Mouse (Mus musculus) stomach, postnatal 0 days (tissue): ENCODE data around the gene Igfbp1. TPM values are rescaled to one million over a fixed set of nuclear protein-coding genes. Genes with fewer than 3 reads are reported as not detected.

Experiments used
- ATAC-seq: fragments of 200-750 bp; cut with Nextera tagmentation; 2 replicates; pipeline ENCODE4 v1.8.0; 2017; ENCODE audit not compliant: low FRiP score, low TSS enrichment
- DNase-seq: peaks from one replicate; pipeline ENCODE4 v3.0.0-alpha.2; 2016; ENCODE audit warnings: low spot score
- H3K27ac ChIP-seq: fragments of 300-500 bp; sonication (generic); replicated peaks from 2 replicates; pipeline ENCODE4 v1.5.1; 2014; ENCODE audit warnings: mild to moderate bottlenecking, control low read depth
- H3K27me3 ChIP-seq: fragments of 300-500 bp; sonication (generic); 2 replicates; pipeline ENCODE4 v1.6.1; 2014; ENCODE audit warnings: low read length; ENCODE audit not compliant: control insufficient read depth, insufficient read depth
- H3K36me3 ChIP-seq: fragments of 300-500 bp; sonication (generic); 2 replicates; pipeline ENCODE4 v1.6.1; 2014; ENCODE audit warnings: low read length, mixed read lengths; ENCODE audit not compliant: control insufficient read depth, insufficient read depth
- H3K4me1 ChIP-seq: fragments of 300-500 bp; sonication (generic); replicated peaks from 2 replicates; pipeline ENCODE4 v1.6.1; 2014; ENCODE audit warnings: antibody characterized with exemption; ENCODE audit not compliant: control insufficient read depth, insufficient read depth
- H3K4me2 ChIP-seq: fragments of 300-500 bp; sonication (generic); replicated peaks from 2 replicates; pipeline ENCODE4 v1.6.1; 2014; ENCODE audit warnings: low read depth, mild to moderate bottlenecking, control low read depth, moderate library complexity
- H3K4me3 ChIP-seq: fragments of 300-500 bp; sonication (generic); 2 replicates; pipeline ENCODE4 v1.5.1; 2014; ENCODE audit warnings: low read depth, low read length, control low read depth
- H3K9ac ChIP-seq: fragments of 300-500 bp; sonication (generic); 2 replicates; pipeline ENCODE4 v1.6.1; 2014; ENCODE audit warnings: mild to moderate bottlenecking, low read length, control low read depth, mixed read lengths
- H3K9me3 ChIP-seq: fragments of 300-500 bp; sonication (generic); 2 replicates; pipeline ENCODE4 v1.6.1; 2016; ENCODE audit warnings: low read length; ENCODE audit not compliant: control insufficient read depth
- CTCF ChIP-seq: IDR thresholded peaks from 2 replicates; pipeline ENCODE4 v1.5.1; 2016; ENCODE audit warnings: antibody characterized with exemption, low read depth, mild to moderate bottlenecking, moderate library complexity
- EP300 ChIP-seq: optimal IDR thresholded peaks from 2 replicates; pipeline ENCODE3; 2016; ENCODE audit warnings: antibody characterized with exemption
- WGBS: fragments of 180-500 bp; shearing (Covaris S2); extraction: QIAGEN DNeasy Blood & Tissue Kit; methylation state at CpG from one replicate; pipeline ENCODE4 v1.1.7; 2014; 5-methylcytosine and 5-hydroxymethylcytosine counted together
- polyA plus RNA-seq: library from polyadenylated mRNA; unstranded; fragments of >200 nt; fragmentation: Nextera tagmentation; extraction: Ambion mirVana; gene quantifications from 2 replicates; pipeline ENCODE4 v1.2.1, GENCODE M21; 2015

Igfbp1 gene
- polyA plus RNA-seq, 1 experiment from 2014 or later, result 2.3 TPM

DNA sequence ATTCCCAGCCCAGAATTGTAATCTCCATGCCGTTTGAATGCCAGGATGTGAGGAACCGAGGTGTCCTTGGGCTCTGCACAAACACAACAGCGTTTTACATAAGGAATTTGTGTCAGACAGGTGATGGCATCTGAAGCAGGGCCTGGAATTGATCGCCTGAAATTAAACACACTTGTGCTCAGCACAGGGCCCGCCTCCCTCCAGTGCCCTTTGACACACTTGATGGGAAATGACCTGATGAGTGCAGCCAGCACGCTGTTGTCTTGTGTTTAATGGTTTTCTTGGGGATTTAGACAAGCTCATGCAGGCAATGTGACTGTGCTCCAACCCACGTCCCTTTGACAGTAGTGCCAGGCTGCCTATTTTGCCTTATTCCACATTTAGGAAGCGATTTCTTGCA lies 10.1 kb upstream of the Igfbp1 start:
- Histone ChIP-seq H3K4me3 (no peak overlapping the region), H3K36me3 (no peaks in the 10 kb centered on the region), H3K4me1 (no peaks in the 10 kb centered on the region), H3K9me3 (no peaks in the 10 kb centered on the region), H3K27me3 (no peaks in the 10 kb centered on the region), H3K27ac (no peak overlapping the region), H3K9ac (no peak overlapping the region), H3K4me2 (no peak overlapping the region)
- no peak for DNase-seq
- no peak for ATAC-seq
- no peak for TF ChIP-seq CTCF
- no peak for TF ChIP-seq EP300
- 59% methylated on average over 8 of the region's 8 CpGs for WGBS

DNA sequence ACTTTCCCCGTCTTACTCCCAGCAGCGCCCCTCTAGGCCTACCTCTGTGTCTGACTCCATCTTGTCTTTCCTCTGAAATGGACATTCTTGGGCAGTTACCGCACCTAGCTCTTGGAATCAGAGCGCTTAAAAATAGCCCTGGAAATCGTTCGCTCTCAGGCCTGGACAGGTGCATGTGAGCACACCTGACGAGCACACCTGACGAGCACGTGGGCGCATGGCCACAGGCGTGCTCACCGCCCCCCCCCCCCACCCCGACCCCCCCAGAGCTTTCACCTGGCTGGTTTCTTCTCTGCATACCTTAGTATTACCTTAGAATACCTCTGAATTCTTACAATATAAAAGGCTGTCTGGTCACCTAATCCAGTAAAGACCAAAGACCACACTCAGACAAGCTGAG lies 9.1 kb upstream of the Igfbp1 start, which contains the start of gene Gm11985:
TSS of gene Gm11985 (minus strand) at position 101 of the 400 bp plus-strand sequence.
- no peak within 1 kb of the TSS for H3K4me3 ChIP-seq
- H3K4me1 ChIP-seq, result no peaks in the 10 kb centered on the region
- no peak within 1 kb of the TSS for H3K4me2 ChIP-seq
- ATAC-seq (no peak), DNase-seq (no peak)
- TF ChIP-seq CTCF (no peak), EP300 (no peak)
- no peaks in the 10 kb centered on the region for H3K9me3 ChIP-seq
- 76% methylated on average over 13 of the region's 13 CpGs for WGBS
- H3K9ac ChIP-seq, result no peak within 1 kb of the TSS
- H3K36me3 ChIP-seq, result no peaks in the 10 kb centered on the region
- no peak within 1 kb of the TSS for H3K27ac ChIP-seq
- no peaks in the 10 kb centered on the region for H3K27me3 ChIP-seq

DNA sequence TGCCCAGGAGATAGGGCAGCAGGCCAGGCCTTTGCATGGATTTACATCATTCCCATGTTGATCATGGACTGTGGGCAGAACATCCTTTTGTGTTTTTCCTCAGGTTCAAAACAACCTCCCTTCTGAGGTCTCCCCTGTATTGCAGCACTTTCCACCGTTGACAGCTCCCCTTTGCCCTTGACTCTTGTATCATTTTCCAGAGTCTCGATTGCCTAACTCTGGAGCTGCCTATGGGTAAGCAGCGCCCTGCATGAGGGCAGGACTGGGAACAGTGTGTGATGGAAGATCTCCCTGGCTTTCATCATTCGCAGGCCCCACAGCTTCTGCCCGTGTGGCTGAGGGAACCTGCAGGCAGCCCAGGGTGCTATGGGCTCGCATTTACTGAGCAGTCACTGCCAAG lies 4.9 kb upstream of the Igfbp1 start:
- 60% methylated on average over 6 of the region's 6 CpGs for WGBS
- Histone ChIP-seq H3K27me3 (no peaks in the 10 kb centered on the region), H3K36me3 (no peaks in the 10 kb centered on the region), H3K9me3 (no peaks in the 10 kb centered on the region), H3K4me2 (no peak overlapping the region), H3K4me3 (no peak overlapping the region), H3K27ac (no peak overlapping the region), H3K4me1 (no peaks in the 10 kb centered on the region), H3K9ac (no peak overlapping the region)
- no peak for DNase-seq
- TF ChIP-seq EP300 (no peak), CTCF (no peak)
- no peak for ATAC-seq

DNA sequence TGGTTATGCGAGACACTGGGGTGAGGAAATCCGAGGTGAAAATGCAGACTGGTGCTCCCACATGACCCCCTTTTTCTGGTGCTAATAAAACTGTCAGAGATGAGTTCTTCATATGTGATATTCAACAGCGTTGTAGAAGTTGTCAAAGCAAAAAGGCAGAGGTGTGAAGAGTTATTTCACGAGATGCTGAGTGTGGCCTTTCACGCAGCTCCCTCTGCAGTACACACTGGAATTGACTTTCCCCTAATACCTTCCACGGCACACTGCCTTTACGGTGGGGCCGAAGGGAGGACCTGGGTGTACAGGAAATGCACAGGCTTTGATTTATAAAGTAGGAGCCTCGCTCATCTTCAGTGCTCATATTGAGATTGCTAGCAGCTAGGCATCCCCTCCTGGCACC lies 4.4 kb upstream of the Igfbp1 start:
- Histone ChIP-seq H3K27me3 (no peaks in the 10 kb centered on the region), H3K4me2 (no peak overlapping the region), H3K9ac (no peak overlapping the region), H3K27ac (no peak overlapping the region), H3K4me3 (no peak overlapping the region), H3K9me3 (no peaks in the 10 kb centered on the region), H3K36me3 (no peaks in the 10 kb centered on the region), H3K4me1 (no peaks in the 10 kb centered on the region)
- no peak for DNase-seq
- no peak for TF ChIP-seq CTCF
- no peak for TF ChIP-seq EP300
- WGBS, result 71% methylated on average over 9 of the region's 9 CpGs
- no peak for ATAC-seq

DNA sequence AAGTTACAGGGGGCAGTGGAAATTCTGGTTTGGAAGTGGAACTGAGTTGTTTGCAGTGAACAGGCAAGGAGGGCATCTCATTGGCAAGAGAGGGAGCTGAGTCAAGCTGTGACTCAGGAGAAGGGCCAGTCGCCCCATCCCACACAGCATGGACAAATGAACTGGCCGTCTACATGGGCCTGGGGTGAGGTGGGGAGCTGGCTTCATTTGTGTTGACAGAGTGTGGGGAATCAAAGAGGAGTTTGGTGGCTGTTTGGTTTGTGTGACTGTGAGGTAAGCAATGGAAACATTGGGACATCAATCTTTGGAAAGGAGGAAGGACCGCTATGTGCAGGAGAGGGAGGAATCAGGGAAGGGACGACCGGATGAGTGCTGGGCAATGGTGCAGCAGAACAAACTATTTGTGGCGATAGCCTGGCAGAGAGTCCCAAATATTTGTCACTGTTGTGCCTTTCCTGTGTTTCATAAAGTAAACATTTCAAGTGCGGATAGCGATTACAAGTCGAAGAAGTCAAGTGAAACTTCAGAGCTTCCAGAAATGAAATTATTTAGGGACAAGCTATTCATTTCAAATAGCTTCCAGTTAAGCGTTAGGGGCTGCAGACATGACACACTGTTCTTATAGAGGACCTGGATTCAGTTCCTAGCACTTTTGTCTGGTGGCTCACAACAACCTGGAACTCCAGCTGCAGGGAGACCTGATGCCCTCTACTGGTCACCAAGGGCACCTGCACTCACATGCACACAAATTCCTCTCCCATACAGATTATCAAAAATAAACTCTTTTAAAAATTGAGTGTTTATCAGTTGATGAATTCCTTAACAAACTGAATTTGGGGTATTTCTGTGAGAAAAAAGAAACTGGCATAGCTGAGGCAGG lies 2.9 kb upstream of the Igfbp1 start:
- Histone ChIP-seq H3K27me3 (no peaks in the 10 kb centered on the region), H3K4me2 (no peak overlapping the region), H3K9me3 (no peaks in the 10 kb centered on the region), H3K36me3 (no peaks in the 10 kb centered on the region), H3K4me1 (no peaks in the 10 kb centered on the region), H3K9ac (no peak overlapping the region), H3K27ac (no peak overlapping the region), H3K4me3 (no peak overlapping the region)
- no peak for DNase-seq
- TF ChIP-seq CTCF (peak; percentile 29; the same call in 1 of the 2 replicates), EP300 (no peak)
- WGBS, result 76% methylated on average over 10 of the region's 10 CpGs
- no peak for ATAC-seq

DNA sequence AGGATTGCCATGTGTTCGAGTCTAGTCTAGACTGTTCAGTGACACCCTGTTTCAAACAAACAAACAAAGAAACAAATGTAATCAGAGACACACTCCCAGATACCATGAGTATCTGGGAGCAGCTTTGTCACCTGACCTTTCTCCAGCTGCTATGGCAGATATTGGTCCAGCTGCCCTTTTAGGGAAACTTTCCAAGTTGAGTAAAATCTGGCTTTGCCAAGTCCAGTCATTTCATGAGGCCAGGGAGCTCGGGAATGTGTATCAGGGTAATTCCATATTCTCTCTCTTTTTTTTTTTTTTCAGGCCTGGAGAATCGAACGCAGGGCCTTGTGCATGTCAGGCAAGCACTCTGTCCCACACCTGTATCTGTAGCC lies 2.3 kb upstream of the Igfbp1 start:
- DNase-seq (no peak), ATAC-seq (no peak)
- TF ChIP-seq CTCF, result no peak
- no peak for TF ChIP-seq EP300
- WGBS, result 78% methylated on average over 4 of the region's 4 CpGs
- no peak overlapping the region for H3K4me3 ChIP-seq
- no peak overlapping the region for H3K9ac ChIP-seq
- H3K27ac ChIP-seq, result no peak overlapping the region
- no peaks in the 10 kb centered on the region for H3K36me3 ChIP-seq
- H3K4me1 ChIP-seq, result no peaks in the 10 kb centered on the region
- H3K4me2 ChIP-seq, result no peak overlapping the region
- H3K9me3 ChIP-seq, result no peaks in the 10 kb centered on the region
- H3K27me3 ChIP-seq, result no peaks in the 10 kb centered on the region
